Mouse (Mus musculus): ENCODE results near the gene Cnst.

The Cnst gene

GRCm38 (mm10) chr1:179545768-179546550 is at the start of gene Cnst, which contains the start of gene Tfb2m:
Cnst (plus strand) TSS chr1:179546370.
Tfb2m (minus strand) TSS chr1:179546267.
- peak; percentile 96 to 97 for DNase-seq (ENCODE audit: low spot score in 2 of 2)

DNA sequence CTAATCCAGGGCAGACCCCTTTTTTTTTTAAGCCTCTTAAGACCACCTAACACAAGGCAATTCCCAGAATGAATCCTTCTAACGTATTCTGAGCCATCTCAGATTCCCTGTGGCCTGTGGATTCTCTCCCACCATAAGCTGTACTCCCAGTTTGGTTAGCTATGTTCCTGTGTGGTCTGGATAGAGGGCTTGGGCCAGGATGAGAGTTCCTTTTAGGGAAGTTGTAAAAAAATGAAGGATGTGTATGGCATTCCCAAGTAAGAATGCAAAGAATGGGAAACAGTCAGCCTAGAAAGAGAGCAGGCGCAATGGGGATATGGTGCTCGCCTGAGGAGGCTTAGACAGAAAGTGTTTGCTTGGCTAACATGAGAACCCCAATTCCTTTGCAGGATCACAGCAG is 46.9 kb upstream of the Cnst start:
- no peak for DNase-seq (ENCODE audit: low spot score in 2 of 2)

DNA sequence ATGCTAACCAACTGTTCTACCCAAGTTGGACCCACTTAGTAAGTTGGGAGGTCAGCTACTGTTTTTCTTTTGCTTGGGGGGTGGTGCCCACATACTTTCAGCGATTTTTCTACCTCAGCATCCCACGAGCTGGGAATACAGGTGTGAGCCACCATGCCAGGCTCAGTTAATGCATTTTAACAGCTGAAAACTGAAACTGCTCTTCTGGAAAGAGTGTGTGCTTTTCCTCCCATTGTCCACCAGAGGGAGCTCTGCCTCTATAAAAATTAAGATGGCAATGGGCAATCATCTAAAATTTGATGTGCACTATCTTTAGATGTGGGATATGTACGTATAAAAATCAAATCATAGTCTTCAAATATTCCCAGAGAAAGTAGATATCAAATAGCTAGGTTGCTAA is 43.6 kb upstream of the Cnst start:
- DNase-seq (ENCODE audit: low spot score in 2 of 2) = peak in 1 of 2 experiments; percentile 28

DNA sequence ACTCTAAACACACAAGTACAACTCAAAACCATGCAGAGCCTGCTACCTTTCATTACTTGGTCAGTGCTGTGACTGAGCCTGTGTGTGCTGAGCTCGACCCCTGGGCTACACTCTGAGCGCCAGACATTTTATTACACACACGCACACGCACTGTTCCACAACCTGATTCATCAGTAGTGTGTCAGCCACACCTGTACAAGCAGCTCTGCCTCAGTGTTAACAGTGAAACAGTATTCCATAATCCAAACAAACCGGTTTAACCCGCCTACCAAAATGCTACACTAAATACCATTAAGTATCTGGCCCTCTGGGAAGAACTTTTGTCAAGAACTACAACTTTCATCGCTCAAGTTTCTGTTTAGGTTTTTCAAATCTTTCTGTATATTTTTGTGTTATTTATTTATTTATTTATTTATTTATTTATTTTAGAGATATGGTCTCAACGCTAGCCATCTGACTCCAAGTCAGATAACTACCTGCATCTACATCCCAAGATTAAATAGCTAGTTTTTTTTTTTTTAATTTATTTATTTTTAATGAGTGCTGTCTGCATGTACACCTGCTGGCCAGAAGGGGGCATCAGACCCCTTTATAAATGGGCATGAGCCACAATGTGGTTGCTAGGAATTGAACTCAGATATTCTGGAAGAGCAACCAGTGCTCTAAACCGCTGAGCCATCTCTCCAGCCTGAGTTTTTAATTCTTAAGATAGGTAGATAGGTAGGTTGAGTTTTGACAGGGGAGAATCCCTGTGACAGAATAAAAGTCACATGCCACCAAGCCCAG is 39.4 kb upstream of the Cnst start:
- DNase-seq (ENCODE audit: low spot score in 2 of 2) = peak in 1 of 2 experiments; percentile 37

DNA sequence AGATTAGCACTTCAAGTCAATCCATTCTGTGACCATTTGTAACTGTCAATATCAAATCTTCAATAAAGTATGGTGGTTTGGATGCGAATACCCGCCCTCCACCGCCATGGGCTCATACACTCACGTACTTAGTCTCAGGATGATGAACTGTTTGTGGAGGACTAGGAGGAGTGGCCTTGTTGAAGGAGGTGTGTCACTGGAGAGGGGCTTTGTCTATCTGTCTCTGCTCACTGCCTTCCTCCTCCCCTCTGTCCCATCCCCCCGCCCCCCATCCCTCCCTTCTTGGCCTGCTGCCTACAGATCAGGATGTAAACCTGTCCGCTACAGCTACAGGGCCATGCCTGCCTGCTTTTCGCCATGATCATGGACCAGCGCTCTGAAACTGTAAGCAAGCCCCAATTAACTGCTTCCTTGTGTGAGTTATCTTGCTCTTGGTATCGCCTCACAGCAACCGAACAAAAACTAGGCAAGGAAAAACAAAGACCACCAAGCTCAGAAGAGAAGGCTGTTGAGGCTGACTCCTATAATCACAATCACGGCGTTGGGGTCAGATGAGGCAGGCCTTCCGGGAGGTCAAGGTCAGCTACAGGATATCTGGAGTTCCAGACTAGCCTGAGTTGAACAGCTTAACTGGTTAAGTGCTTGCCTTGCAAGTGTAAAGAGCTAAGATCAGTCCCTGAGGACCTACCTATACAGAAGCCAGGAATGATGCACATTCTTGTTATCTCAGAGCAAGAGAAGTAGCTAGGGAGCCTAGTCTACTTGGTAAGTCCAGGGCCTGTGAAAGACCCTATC is 35.4 kb upstream of the Cnst start:
- DNase-seq (ENCODE audit: low spot score in 2 of 2) = no peak

DNA sequence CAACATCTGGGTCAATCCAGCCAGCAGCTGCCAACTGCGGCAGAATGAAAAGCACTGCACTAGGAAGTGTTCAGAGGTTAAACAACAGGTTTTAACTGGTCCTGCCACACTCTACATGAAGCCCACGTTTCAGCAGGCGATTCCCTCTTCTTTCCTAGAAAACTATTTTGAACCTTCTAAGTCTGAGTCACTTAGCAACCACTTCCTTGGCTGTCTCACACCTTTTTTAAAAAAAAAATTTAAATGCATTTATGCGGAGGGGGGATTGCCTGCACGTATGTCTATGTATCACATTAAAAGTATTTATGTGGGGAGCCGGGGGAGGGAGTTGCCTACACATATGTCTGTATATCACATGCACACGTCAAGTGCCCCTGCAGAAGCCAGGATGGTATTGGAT is 34.3 kb upstream of the Cnst start:
- no peak for DNase-seq (ENCODE audit: low spot score in 2 of 2)

GRCm38 (mm10) chr1:179516941-179517712 is 29.0 kb upstream of the Cnst start:
- DNase-seq (ENCODE audit: low spot score in 2 of 2) = peak; percentile 9 to 33

- peak; percentile 78 to 84 for DNase-seq (ENCODE audit: low spot score in 2 of 2)
These were observed 28.3 kb upstream of the Cnst start, which contains the start of gene Smyd3 for GRCm38 (mm10) chr1:179517713-179518465. Smyd3 (minus strand) TSS chr1:179518041.

GRCm38 (mm10) chr1:179519901-179520300 is 26.3 kb upstream of the Cnst start:
- peak; percentile 41 to 50 for DNase-seq (ENCODE audit: low spot score in 2 of 2)

DNA sequence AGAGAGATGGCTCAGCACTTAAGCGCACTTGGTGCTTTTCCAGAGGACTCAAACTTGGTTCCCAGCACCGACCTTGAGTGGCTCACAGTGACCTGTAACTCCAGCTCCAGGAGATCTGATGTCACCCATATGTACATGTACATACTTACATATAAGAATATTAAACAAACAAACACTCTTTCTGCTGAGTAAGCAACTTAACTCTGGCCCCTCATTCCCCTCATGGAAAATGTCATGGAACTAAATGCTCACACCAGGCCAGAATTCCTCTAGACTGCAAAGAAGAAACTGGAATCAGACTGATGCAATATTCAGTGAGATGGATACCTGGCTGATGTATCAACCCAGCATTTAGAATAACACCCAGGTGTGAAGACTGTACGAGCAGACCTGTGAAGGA is 7.1 kb upstream of the Cnst start:
- DNase-seq (ENCODE audit: low spot score in 2 of 2) = no peak

DNA sequence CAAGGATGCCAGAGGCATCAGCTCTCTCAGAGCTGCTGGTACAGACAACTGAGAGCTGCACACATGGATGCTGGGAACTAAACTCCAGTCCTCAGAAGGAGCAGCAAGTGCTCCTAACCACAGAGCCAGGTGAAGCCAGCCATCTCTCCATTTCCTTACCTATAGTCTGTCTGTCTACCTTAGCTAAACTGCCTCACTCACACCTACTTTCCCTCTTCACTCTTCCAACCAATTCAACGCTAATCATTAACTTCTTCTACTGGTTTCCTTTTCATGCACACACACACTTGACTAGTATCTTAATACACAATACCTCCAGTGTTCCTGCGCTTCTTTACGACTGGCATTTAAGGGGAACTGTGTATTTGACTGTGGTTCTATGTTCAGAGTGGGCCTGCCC is 6.3 kb upstream of the Cnst start:
- DNase-seq (ENCODE audit: low spot score in 2 of 2) = no peak

DNA sequence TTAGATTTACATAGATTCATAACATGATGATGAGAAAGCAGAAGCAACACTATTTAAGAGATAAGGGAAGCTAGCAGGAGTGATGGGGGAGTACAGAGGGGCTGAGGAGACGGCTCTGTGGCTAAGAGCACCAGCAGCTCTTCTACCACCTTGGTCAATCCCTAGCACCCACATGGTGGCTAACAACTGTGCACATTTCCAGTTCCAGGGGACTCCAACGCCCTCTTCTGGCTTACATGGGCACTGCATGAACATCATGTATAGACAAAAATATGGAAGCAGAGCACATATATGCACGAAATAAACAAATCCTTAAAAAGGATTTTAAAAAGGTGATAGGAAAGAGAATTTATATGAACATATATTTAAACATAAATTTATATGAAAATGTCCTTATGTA is 4.7 kb upstream of the Cnst start:
- no peak for DNase-seq (ENCODE audit: low spot score in 2 of 2)

DNA sequence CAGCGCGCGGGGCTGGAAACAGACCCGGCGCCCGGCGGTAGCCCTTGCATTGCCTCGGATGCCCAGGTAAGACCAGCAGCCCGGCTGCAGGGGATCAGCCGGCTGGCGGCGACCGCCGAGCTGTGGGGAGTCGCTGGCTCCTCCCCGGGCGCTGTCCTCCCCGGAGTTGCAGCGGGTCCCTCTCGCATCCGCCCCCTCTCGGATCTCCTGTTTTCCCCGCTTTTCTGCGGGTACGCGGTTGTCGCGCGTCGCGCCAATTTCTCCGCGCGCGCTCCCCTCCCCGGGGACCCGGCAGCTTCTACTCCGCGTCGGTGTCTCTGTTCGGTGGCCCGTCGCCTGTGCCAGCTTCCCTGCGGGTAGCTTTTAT is 364 bp downstream of the Cnst start:
- DNase-seq (ENCODE audit: low spot score in 2 of 2) = peak in 1 of 2 experiments; percentile 76

GRCm38 (mm10) chr1:179547176-179547575 is 1.0 kb downstream of the Cnst start:
- no peak for DNase-seq (ENCODE audit: low spot score in 2 of 2)

- DNase-seq (ENCODE audit: low spot score in 2 of 2) = no peak
These were observed 2.0 kb downstream of the Cnst start for GRCm38 (mm10) chr1:179548220-179548619.

DNA sequence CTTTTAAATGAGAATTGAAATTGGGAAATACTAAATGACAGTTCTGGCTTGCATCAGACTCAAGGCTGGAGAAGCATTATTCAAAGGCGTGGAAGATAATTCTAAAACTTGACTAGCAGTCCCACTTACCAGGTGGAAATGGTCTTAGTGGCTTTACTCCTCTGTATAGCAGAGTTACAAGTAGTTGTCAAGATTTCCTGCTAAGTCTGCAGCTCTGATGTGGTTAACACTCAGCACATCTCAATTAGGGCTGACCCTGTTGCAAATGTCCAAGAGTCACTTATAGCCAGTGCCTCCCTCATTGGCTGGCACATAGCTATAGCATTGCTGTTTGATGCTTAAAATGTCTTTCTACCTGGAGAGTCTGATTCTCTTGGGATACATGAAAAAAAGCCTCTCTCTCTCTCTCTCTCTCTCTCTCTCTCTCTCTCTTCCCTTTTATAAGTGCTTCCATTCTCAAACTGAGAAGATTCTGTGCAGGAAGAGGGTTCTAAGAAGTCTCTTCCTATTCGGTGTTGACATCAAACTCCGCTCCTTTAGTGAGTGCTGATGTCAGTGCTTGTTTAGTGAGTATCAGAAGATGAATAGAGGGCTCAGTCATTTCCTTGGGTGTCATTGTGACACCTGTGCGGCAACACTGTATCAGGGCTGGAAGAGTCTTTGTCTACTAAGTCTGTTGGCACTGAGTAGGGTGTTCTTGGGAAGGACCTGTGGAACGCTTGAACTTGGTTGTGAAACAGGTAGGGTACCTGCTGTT is 3.0 kb downstream of the Cnst start:
- peak; percentile 11 to 36 for DNase-seq (ENCODE audit: low spot score in 2 of 2)

- DNase-seq (ENCODE audit: low spot score in 2 of 2) = no peak
These were observed 5.2 kb downstream of the Cnst start for GRCm38 (mm10) chr1:179551336-179551735.

GRCm38 (mm10) chr1:179551921-179552320 is 5.8 kb downstream of the Cnst start:
- no peak for DNase-seq (ENCODE audit: low spot score in 2 of 2)

- no peak for DNase-seq (ENCODE audit: low spot score in 2 of 2)
These were observed 6.6 kb downstream of the Cnst start for GRCm38 (mm10) chr1:179552751-179553150.

Measured in thymus, postnatal 10 days (tissue).